Mouse (Mus musculus) midbrain, embryonic 16.5 days (tissue): Measurements from ENCODE around the gene Foxn2. TPM values are rescaled to one million over a fixed set of nuclear protein-coding genes. Genes with fewer than 3 reads are reported as not detected.

Experiments
- ATAC-seq: fragments of 200-750 bp; cut with Nextera tagmentation; 2 replicates; pipeline ENCODE4 v1.8.0; 2017; ENCODE audit warnings: moderate TSS enrichment
- H3K27ac ChIP-seq: fragments of 300-500 bp; sonication (generic); 2 replicates; pipeline ENCODE4 v1.5.1; 2014; ENCODE audit warnings: mild to moderate bottlenecking, low read length, mixed read lengths
- H3K27me3 ChIP-seq: fragments of 300-500 bp; sonication (generic); 2 replicates; pipeline ENCODE4 v1.6.1; 2014; ENCODE audit warnings: low read depth, low read length, mixed read lengths; ENCODE audit not compliant: control insufficient read depth, insufficient read depth
- H3K36me3 ChIP-seq: fragments of 300-500 bp; sonication (generic); 2 replicates; pipeline ENCODE4 v1.6.1; 2014; ENCODE audit warnings: mild to moderate bottlenecking, low read length, moderate library complexity, mixed read lengths; ENCODE audit not compliant: control insufficient read depth, insufficient read depth
- H3K4me1 ChIP-seq: fragments of 300-500 bp; sonication (generic); 2 replicates; pipeline ENCODE4 v1.6.1; 2014; ENCODE audit warnings: mild to moderate bottlenecking, low read length, mixed read lengths; ENCODE audit not compliant: control insufficient read depth, insufficient read depth
- H3K4me2 ChIP-seq: fragments of 300-500 bp; sonication (generic); 2 replicates; pipeline ENCODE4 v1.6.1; 2014; ENCODE audit warnings: mild to moderate bottlenecking, low read length, mixed read lengths
- H3K4me3 ChIP-seq: fragments of 300-500 bp; sonication (generic); 2 replicates; pipeline ENCODE4 v1.5.1; 2014; ENCODE audit warnings: low read depth, mild to moderate bottlenecking, low read length, moderate library complexity, mixed read lengths
- H3K9ac ChIP-seq: fragments of 300-500 bp; sonication (generic); 2 replicates; pipeline ENCODE4 v1.6.1; 2014; ENCODE audit warnings: low read depth, low read length, mixed read lengths
- H3K9me3 ChIP-seq: fragments of 300-500 bp; sonication (generic); replicated peaks from 2 replicates; pipeline ENCODE4 v1.6.1; 2014; ENCODE audit warnings: mild to moderate bottlenecking, low read length, mixed read lengths; ENCODE audit not compliant: control insufficient read depth, poor library complexity, severe bottlenecking
- WGBS: fragments of 180-500 bp; shearing (Covaris S2); extraction: QIAGEN DNeasy Blood & Tissue Kit; methylation state at CpG from one replicate; pipeline ENCODE4 v1.1.7; 2014; 5-methylcytosine and 5-hydroxymethylcytosine counted together
- polyA plus RNA-seq: library from polyadenylated mRNA; unstranded; fragments of >200 nt; fragmentation: Nextera tagmentation; extraction: Ambion mirVana; gene quantifications from 2 replicates; pipeline ENCODE4 v1.2.1, GENCODE M21; 2015

The Foxn2 gene
- polyA plus RNA-seq, 1 experiment from 2014 or later: 7.6 TPM

- ATAC-seq: no peak
- 96% methylated on average over 3 of the region's 3 CpGs for WGBS
Observed at GRCm38 (mm10) chr17:88409706-88410105, 30.8 kb upstream of the Foxn2 start.

GRCm38 (mm10) chr17:88413155-88413836, 27.2 kb upstream of the Foxn2 start:
- H3K4me1 ChIP-seq: no peaks in the 10 kb centered on the region
- ATAC-seq: no peak

More at GRCm38 (mm10) chr17:88409706-88410105, 30.8 kb upstream of the Foxn2 start:
- H3K36me3 ChIP-seq: no peaks in the 10 kb centered on the region
- H3K4me2 ChIP-seq: no peak overlapping the region
- H3K9ac ChIP-seq: no peak overlapping the region
- H3K27ac ChIP-seq: no peak overlapping the region
- H3K9me3 ChIP-seq: no peaks in the 10 kb centered on the region
- no peaks in the 10 kb centered on the region for H3K27me3 ChIP-seq
- no peak overlapping the region for H3K4me3 ChIP-seq
- peaks cover 6% of the 10 kb centered on the region for H3K4me1 ChIP-seq

DNA sequence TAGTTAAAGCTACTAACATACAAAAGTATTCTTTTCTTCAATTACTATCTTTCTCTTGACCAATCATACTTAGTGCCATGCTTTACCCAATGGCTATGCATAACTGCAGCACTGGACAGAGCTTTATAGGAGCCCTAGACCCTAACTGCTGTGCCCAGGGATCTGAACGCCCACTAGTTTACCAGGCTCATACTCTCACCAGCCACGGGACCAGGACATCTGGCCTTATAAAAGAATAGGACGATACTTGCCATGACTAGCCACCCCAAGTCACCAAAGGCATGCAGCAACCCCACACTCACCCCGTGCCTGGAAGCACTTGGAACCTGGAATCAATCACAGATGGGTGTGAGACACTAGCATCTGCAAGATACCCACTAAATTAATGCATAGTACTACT, 20.1 kb upstream of the Foxn2 start:
- no peak overlapping the region for H3K4me3 ChIP-seq
- WGBS: 85% methylated on average over 4 of the region's 4 CpGs
- no peak overlapping the region for H3K27ac ChIP-seq
- H3K9me3 ChIP-seq: no peaks in the 10 kb centered on the region
- ATAC-seq: no peak
- no peaks in the 10 kb centered on the region for H3K36me3 ChIP-seq
- no peaks in the 10 kb centered on the region for H3K27me3 ChIP-seq
- no peaks in the 10 kb centered on the region for H3K4me1 ChIP-seq
- no peak overlapping the region for H3K4me2 ChIP-seq
- H3K9ac ChIP-seq: no peak overlapping the region

More at GRCm38 (mm10) chr17:88413155-88413836, 27.2 kb upstream of the Foxn2 start:
- 97% methylated on average over 1 of the region's 1 CpGs for WGBS
- H3K36me3 ChIP-seq: no peaks in the 10 kb centered on the region
- H3K27me3 ChIP-seq: no peaks in the 10 kb centered on the region
- H3K27ac ChIP-seq: no peak overlapping the region
- H3K4me2 ChIP-seq: no peak overlapping the region
- no peaks in the 10 kb centered on the region for H3K9me3 ChIP-seq
- H3K9ac ChIP-seq: no peak overlapping the region
- no peak overlapping the region for H3K4me3 ChIP-seq

GRCm38 (mm10) chr17:88421246-88421645, 19.3 kb upstream of the Foxn2 start:
- no peak for ATAC-seq

DNA sequence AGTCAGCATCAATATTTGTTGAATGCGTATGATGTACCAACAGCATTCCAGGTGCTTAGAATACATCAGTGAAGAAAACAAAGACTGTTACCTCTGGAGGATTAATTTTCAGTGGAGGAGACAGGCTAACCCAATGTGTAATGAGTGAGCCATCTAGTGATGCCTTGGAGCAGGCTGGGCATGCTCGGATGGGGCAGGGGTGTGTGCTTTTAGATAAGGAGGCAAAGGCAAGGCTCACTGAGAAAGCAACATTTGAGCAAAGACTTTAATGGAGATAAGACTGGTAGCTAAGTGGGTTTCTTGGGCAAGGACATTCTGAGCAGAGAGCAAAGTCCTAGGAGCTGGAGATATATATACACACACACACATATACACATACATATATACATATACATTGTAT, 9.8 kb upstream of the Foxn2 start:
- WGBS: 85% methylated on average over 2 of the region's 2 CpGs
- no peaks in the 10 kb centered on the region for H3K4me1 ChIP-seq

More at GRCm38 (mm10) chr17:88421246-88421645, 19.3 kb upstream of the Foxn2 start:
- Histone ChIP-seq H3K27ac (no peak overlapping the region), H3K27me3 (no peaks in the 10 kb centered on the region), H3K4me2 (no peak overlapping the region), H3K4me1 (no peaks in the 10 kb centered on the region), H3K9me3 (no peaks in the 10 kb centered on the region), H3K4me3 (no peak overlapping the region), H3K36me3 (no peaks in the 10 kb centered on the region), H3K9ac (no peak overlapping the region)
- 91% methylated on average over 6 of the region's 6 CpGs for WGBS

GRCm38 (mm10) chr17:88431486-88431885, 9.0 kb upstream of the Foxn2 start:
- Histone ChIP-seq H3K27ac (no peak overlapping the region), H3K4me2 (no peak overlapping the region), H3K4me3 (no peak overlapping the region), H3K27me3 (no peaks in the 10 kb centered on the region), H3K36me3 (no peaks in the 10 kb centered on the region), H3K9me3 (no peaks in the 10 kb centered on the region), H3K9ac (no peak overlapping the region), H3K4me1 (no peaks in the 10 kb centered on the region)
- 83% methylated on average over 12 of the region's 12 CpGs for WGBS
- ATAC-seq: no peak

More for the DNA sequence above, 9.8 kb upstream of the Foxn2 start:
- Histone ChIP-seq H3K27me3 (no peaks in the 10 kb centered on the region), H3K4me3 (no peak overlapping the region), H3K36me3 (no peaks in the 10 kb centered on the region), H3K4me2 (no peak overlapping the region), H3K27ac (no peak overlapping the region), H3K9me3 (no peaks in the 10 kb centered on the region), H3K9ac (no peak overlapping the region)
- ATAC-seq: no peak

DNA sequence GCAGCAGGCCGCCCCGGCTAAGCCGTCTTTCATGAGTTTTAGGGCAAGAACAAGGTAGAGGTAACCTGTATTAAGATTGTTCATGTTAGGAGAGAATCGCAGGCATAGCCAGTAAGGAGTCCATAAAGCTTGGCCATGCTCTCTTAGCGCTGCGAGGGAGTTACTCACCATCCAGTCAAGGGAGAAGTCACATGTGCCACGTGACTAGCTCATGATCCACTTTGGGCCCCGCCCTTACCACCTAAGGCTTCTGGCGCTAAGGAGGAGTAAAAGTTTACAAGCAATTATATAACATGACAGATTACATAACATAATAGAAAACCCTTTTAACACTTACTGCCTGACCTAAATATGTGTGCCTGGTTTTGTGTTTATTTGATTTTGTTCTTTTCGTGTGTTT, 8.5 kb upstream of the Foxn2 start:
- WGBS: 89% methylated on average over 10 of the region's 10 CpGs
- Histone ChIP-seq H3K36me3 (no peaks in the 10 kb centered on the region), H3K4me1 (no peaks in the 10 kb centered on the region), H3K9me3 (no peaks in the 10 kb centered on the region), H3K9ac (no peak overlapping the region), H3K4me2 (no peak overlapping the region), H3K27me3 (no peaks in the 10 kb centered on the region), H3K4me3 (no peak overlapping the region), H3K27ac (no peak overlapping the region)
- no peak for ATAC-seq

- Histone ChIP-seq H3K4me1 (no peaks in the 10 kb centered on the region), H3K9ac (no peak overlapping the region), H3K4me2 (no peak overlapping the region), H3K9me3 (no peaks in the 10 kb centered on the region), H3K27ac (no peak overlapping the region), H3K4me3 (no peak overlapping the region), H3K27me3 (no peaks in the 10 kb centered on the region; the same call in 1 of the 2 replicates), H3K36me3 (no peaks in the 10 kb centered on the region)
- no peak for ATAC-seq
- 87% methylated on average over 10 of the region's 10 CpGs for WGBS
Observed at GRCm38 (mm10) chr17:88435322-88435721, 5.2 kb upstream of the Foxn2 start.

GRCm38 (mm10) chr17:88436284-88436683, 4.2 kb upstream of the Foxn2 start:
- Histone ChIP-seq H3K9ac (no peak overlapping the region), H3K27me3 (no peaks in the 10 kb centered on the region; the same call in 1 of the 2 replicates), H3K27ac (no peak overlapping the region), H3K36me3 (no peaks in the 10 kb centered on the region), H3K4me3 (no peak overlapping the region), H3K4me2 (no peak overlapping the region), H3K9me3 (no peaks in the 10 kb centered on the region), H3K4me1 (no peaks in the 10 kb centered on the region)
- 93% methylated on average over 4 of the region's 4 CpGs for WGBS
- no peak for ATAC-seq
